Mouse (Mus musculus) naive thymus-derived CD4-positive, alpha-beta T cell, adult 2 months (primary cell): ENCODE measurements around the gene Sync.
A peak's percentile ranks its signal among the peaks of the same experiment; 100 is the strongest.

Experiments
- DNase-seq: peaks from one replicate; pipeline ENCODE4 v3.0.0-alpha.2; 2011; ENCODE audit warnings: low read depth

Sync gene

GRCm38 (mm10) chr4:129287472-129287981, at the start of gene Sync:
Gene Sync (plus strand): TSS chr4:129287617.
- DNase-seq = no peak

DNA sequence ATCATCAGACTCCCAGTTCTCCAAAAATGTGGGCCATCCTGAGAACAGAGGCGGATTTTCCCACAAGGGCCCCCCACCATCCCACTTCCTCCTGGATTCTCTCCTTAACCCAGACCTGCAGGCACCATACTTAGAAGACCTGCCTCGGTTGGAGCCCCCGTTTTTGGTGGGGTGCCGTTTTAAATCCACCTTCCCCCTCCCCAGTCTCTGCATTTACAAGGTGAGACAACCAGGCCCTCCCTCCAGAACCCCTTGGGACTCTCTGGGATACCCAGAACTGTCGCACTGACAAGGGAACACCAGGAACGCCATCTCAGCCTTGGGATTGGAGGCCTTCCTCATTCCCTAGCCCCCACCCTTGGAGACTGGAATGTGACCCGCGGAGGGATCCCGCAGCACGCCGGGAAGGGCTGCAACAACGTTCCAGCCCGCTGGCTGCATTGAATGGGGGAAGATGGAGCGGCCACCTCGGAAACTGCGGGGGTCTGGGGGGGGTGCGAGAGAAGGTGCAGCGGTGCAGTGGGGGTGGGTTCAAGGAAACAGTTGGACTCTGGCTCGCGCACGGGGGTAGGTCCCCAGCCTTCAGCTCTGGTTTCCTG, 49.5 kb upstream of the Sync start:
- DNase-seq = no peak

- DNase-seq = peak; percentile 21
These were observed 48.8 kb upstream of the Sync start for GRCm38 (mm10) chr4:129238579-129239016.

- DNase-seq = no peak
These were observed 48.3 kb upstream of the Sync start for GRCm38 (mm10) chr4:129239075-129239474.

GRCm38 (mm10) chr4:129241898-129242297, 45.5 kb upstream of the Sync start:
- DNase-seq = no peak

DNA sequence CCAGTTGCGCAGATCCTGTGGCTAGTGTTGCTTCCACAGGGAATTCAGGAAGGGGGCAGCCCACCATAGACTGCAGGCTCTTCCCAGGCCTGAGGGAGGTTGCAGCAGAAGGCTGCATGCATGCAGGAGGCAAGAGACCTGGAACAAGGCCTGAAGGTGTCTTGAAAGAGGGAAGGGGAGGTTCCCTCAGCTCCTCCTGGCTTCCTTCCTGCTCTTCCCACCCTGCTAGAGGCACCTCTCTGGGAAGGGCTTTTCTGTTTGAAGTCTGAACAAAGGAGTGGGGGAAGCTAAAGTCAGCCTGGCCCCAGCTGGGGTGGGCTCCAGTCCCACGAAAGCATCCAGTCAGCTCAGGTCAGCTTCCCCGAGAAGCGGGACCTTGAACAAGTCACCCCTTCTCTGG, 45.1 kb upstream of the Sync start:
- no peak for DNase-seq

- DNase-seq = no peak
These were observed 44.7 kb upstream of the Sync start for GRCm38 (mm10) chr4:129242761-129243160.

DNA sequence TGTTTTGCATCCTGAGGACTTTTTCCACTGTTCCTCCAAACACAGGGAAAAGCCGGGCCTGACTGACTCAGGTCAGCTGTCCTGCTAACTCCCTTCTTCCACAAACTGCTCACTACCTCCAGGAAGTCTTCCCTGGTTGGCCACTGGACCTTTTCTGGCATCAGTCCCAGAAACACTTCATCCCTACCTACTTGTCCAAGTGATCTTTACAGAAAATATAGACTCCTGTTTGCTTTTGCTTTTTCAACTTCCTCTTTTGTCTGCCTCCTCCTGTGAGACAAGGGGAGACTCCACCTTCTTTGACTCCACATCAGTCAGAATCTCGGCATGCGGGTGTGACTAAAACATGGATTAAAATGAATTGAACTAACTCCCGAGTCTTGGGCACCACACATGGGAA, 42.6 kb upstream of the Sync start:
- no peak for DNase-seq

DNA sequence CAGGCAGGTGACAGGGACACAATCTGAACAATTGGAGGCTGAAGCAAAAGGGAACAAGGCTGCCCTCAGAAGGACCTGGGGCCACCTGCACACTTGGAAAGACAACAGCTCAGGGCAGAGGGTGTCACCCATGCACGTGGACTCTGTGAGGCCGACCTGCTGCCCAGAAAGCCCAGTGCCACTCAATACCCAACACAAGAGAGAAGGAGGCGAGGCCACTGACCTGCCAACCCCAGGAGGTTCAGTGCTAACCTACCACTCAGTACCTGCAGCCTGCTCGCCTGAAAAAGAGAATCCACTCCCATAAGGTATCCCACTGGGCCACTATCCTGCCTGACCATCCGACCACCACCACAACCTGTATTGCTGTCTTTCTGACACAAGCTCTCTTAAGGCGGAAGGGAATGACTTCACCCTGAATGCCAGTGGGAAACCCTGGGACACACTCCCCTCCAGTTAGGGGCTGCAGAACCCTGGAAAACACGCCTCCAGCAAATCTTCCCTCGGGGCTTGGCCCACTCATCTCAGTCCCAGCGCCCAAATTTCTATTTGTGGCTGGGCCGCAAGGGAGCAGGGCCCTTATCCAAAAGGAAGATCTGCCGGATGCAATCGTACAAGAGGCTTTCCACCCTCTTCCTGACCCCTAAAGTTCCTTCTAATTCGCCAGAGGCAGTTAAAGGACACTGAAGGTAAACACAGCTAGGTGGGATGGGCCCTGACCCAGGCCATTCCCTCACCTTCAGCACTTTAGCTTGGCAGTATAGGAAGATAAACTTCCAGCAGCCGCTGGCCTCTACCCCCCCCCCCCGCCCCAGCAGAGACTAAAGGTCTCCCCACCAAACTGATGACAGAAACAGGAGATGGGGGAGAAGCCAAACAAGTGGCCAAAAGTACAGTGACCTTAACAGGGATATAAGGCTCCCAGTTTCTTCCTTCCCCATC, 40.8 kb upstream of the Sync start:
- DNase-seq = no peak

DNA sequence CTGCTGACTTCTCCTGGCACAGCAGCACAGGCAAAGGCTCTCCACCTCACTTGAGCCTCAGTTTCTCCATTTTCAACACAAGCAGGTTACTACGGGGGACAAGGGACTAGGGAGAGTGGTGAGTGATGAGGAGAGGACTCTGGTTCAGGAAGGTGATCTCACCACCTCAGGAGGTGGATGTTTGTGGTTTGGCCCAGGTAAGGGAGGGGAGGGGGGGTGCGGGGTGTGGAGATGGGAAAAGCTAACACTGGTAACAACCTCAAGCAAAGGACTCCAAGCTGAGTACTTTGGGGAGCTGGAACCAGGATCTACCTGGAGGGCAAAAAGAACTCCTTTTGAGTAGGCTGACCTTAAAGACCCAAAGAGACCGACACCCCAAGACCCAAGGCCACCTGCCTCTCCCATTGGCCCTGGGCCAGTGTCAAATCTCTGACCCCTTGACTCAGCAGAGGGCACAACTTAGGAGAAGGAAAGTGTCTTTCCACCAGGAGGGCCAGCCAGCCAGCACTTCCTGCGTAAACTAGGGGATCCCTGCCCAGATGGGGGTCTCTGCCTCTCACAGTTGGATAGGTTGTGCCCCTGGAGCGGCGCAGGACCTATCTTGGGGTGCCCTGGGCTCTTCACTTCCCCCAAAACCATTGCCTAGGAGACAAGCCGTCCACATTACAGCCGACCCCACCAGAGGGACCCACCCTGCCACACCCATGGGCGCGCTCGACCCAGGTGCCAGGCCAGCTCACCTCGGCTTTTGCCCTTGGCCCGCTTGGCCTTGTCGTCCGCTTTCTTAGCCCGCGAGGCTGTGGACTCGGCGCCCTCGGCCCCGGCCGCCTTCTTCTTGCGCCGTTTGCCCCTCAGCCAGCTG, 39.8 kb upstream of the Sync start:
- DNase-seq = peak; percentile 22

- peak; percentile 28 for DNase-seq
These were observed 39.1 kb upstream of the Sync start for GRCm38 (mm10) chr4:129248243-129248767.

DNA sequence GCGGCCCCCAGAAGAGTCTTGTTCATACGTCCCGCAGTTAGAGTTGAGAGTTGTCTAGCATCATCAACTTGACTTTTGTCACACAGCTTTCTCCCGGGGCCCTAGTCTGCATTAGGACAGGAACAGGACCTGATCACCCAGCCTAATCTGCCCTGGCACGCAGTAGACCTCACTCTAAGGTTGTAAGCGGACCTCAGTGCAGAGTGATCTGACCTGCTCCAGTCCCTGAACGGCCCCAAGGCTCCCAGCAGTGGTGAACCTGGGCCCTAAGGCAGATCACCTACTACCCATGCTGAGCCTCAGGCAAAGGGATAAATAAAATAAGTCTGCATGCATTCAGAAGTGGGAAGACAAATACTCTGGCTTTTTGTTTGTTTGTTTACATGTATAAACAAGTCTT, 38.1 kb upstream of the Sync start:
- no peak for DNase-seq

DNA sequence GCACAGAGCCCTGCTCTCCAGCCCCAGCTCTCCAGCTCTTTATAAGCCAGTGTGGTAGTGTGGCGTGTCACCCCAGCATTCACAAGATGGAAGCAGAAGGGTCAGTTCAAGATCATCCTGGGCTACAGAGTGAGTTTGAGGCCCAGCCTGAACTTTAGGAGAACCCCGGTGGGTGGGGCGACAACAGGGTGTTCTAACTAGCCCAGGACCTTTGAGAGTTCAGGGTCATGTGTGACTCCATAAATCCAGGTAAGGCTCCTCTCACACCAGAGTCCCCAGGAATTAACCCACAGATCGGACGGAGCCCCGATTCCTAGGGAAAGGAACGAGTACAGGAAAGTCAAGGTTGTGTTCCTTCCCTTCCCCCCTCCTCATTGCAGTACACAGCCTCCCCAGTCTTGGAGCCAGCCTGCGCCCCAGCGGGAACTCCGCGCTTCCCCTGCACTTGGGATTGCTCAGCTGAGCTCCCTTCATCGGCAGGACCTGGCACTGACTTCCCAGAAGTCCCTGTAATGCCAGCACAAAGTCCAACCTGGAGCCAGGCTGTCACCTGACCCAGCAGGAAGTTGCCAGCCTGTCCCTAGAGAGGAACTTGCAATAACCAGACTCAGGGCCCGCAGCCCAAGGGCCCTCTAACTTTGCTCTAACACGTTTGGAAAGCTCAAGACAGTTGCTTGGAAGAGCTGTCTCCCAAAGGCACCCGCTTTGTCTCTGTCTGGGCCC, 36.5 kb upstream of the Sync start:
- no peak for DNase-seq

DNA sequence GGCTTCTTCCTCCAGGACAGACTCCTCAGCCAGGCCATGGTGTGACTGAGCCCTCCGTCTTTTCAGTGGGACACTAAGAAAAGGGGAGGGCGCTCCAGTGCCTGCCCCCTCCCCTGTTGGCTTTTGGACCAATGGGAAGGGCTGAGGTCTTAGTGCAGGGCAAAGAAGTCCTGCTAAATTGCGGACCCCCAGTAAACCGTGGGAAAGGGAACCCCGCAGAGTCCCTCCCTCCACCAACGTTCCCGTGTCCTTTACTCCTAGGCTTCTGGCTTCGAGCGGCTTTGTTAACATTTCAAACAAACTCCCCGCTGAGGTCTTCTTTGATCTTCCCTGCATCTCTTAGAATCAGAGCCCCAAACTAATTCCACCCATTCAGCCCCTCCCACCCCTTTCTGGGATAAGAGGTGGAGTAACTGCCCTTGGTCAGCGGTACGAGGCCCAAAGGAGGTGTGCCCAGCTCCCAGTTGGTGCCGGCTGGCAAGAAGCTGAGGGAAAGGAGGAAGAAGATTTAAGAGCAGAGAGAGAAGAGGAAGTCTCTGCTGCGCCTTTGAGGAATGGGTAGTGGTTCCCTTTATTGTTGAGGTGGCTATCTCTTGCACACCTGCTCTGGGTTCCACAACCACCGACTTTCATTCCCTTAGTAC, 35.8 kb upstream of the Sync start:
- DNase-seq = no peak

DNA sequence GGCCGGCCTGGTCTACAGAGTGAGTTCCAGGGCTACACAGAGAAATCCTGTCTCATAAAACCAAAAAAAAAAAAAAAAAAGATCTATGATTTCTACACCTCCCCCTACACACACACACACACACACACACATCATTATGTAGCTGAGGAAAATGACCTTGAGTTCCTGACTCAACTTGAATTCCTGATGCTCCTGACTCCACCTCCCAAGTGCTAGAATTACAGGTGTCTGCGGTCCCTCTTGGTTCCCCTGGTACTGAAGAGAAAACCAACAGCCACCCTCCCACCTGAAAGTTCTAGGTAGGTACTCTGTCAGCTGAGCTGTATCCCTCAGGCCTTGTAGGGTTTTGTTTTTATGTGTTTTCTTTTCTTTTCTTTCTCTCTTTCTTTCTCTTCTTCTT, 34.9 kb upstream of the Sync start:
- DNase-seq = no peak

- no peak for DNase-seq
These were observed 32.8 kb upstream of the Sync start for GRCm38 (mm10) chr4:129254571-129254970.

DNA sequence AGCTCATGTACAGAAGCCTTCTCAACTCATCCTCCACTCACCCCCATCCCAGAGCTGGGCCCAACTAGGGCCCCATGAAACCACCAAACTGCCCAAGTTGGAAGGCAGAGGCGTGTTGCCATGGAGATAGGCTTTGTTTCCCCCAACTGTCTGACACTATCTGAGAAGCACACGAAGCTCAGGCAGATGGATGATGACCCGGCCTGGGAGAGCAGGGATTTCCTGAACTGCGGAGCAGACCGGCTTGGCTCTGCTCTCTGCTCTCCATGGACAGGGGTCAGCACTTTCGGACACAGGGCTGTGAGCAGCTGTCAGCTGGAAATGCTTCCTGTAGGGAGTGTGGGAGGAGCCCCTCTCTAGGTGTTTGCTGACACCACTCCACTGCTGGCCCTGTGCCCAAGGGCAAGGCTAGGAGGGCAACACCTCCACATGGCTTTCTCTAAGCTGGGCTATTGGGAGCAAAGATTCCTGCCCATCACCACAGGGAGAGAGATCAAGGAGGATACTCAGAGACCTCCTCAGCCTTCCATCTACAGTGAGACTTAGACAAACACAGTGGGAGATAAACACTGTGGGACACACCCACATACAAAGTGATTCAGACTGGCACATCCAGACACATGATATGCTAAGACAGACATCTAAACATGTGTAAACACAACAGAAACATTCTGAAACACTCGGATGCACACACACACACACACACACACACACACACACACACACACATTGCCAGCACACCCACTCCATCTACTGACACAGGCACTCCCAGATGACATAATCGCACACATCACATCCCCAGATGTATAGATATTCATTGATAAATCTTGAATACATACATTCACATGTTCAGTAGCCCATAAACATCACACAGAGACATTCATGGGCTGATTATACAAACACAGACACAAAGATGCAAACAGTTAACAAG, 30.7 kb upstream of the Sync start:
- DNase-seq = peak; percentile 52

GRCm38 (mm10) chr4:129259101-129259500, 28.3 kb upstream of the Sync start:
- DNase-seq = no peak

DNA sequence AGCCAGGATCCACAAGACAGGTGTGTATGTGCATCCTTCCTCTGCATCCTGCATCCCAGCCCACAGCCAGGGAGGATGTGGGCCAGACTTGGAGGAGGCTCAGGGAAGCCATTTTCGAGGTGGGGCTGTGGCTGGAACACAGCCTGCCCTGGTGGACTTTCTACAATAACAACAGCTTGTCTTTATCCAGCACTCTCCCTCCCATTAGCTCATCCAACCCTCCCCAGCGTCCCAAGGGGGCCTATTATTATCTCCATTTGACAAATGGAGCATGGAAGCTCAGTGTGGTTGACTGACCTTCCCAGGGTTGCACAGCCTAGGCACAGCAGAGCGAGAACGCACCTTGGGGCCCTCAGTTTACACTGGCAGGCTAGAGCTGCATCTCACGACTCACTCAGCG, 26.7 kb upstream of the Sync start:
- DNase-seq = no peak

GRCm38 (mm10) chr4:129261196-129261595, 26.2 kb upstream of the Sync start, which contains the start of gene C77080:
Gene C77080 (minus strand): TSS chr4:129261404.
- DNase-seq = no peak
